Mouse (Mus musculus) spleen, postnatal 36 days (tissue): ENCODE data around the gene Mcpt2.
"Not testable (repeated sequence)": the region's sequence is repeated elsewhere in the genome, so short reads cannot be mapped to it uniquely, and the experiment has no call there.

ENCODE experiments used
- DNase-seq, 2 experiments: peaks; one replicate each; pipeline ENCODE4 v3.0.0; 2022; ENCODE audit warnings: low spot score in 2 of 2, mixed read lengths in 1 of 2

Mcpt2 gene

DNA sequence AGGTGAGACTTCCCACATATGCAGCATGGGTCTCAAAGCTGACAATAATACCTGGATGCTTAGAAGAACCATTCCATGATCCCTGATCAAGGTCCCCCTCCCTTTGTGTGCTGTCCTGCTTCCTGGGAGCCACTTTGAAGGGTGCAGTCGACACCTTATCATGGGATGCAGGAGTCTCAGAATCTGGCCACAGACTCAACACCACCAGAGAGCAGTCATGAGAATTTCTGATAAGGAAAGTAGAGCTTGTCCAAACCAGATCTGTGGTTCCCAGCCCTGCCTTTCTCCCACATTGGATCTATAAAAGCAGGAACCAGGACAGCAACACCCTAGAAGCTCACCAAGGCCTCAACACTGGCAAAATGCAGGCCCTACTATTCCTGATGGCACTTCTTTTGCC, at the start of gene Mcpt2:
Gene Mcpt2, plus strand, starts transcription at position 250 of the 400 bp plus-strand sequence.
- not testable (repeated sequence) for DNase-seq

DNA sequence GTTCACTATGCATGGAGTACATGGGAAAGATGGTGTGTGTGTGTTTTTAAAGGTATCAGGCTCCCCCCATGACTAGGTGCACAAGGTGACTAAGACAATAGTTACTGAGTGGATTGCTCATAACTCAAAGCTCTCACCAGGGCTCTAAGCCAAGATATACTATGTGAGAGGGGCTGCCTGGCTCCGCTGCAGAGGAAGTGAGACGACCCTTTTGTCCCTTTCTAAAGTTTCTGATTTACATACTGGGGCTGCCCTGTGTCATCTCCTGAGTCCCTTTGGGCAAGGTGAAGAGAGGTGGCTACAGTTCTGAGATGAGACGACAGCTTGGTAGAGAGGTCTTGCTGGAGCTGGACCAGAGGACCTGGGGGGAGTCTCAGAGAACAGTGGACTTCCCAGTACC, 28.7 kb upstream of the Mcpt2 start:
- no peak for DNase-seq

DNA sequence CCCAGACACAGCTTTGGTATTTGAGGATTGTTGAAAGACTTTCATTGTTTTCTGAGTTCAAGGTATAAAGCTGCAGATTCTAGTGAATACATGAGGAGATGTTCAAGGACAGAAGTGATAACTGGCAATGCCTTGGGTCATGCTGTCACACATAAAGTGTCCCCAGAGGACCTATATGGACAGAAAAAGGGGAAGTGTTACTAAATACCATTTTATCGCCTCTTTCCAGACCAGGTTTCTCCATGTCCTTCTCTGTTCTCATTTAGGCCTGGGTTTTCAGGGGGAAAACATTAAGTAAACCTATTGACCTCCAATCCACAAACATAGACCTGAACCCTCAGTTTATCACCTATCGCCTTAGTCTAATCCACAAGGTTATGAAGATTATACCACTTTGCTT, 27.9 kb upstream of the Mcpt2 start:
- no peak for DNase-seq

DNA sequence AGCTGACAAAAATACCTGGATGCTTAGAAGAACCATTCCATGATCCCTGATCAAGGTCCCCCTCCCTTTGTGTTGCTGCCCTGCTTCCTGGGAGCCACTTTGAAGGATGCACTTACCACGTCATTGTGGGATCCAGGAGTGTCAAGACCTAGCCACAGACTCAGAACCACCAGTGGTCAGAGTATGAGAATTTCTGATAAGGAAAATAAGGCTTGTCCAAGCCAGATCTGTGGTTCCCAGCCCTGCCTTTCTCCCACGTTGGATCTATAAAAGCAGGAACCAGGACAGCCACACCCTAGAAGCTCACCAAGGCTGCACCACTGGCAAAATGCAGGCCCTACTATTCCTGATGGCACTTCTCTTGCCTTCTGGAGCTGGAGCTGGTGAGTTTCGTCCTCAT, 24.2 kb upstream of the Mcpt2 start, which contains the start of gene Mcpt1:
Gene Mcpt1, plus strand, starts transcription at position 301 of the 400 bp plus-strand sequence.
- not testable (repeated sequence) for DNase-seq

DNA sequence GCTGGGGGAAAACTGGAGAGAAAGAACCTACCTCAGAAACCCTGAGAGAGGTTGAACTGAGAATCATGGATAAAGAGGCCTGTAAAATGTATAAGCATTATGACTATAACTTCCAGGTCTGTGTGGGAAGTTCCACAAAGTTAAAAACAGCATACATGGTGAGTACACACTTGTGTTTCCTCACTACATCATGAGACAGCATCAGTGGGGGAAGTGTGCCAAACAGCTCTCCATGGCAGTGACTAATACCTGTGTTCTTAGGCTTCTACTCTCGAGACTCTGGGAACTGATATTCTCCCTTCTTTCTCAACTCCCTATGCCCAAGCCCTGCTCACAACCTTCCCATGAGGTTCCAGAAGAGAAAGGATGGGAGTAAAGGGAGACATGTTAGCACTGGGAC, 22.4 kb upstream of the Mcpt2 start:
- no peak for DNase-seq

DNA sequence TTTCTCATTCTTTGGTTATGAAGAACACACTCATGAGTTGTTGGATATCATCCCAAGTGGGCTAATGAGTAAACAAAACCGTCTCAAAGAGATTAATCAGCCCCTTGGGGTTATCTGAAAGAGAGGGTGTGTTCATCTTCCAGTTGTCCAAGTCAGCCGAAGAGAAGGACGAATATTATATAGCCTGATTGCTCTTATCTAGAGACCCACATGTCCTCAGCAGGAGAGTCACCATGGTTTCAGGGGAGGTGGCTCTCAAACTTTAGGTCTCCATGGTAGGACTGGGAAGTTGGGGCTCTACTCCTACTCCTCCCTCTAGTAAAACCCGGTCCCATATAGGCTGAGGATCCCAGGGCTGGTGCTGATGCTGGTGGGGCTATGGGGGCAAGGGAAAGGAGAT, 20.5 kb upstream of the Mcpt2 start:
- peak; percentile 5 to 17 for DNase-seq

DNA sequence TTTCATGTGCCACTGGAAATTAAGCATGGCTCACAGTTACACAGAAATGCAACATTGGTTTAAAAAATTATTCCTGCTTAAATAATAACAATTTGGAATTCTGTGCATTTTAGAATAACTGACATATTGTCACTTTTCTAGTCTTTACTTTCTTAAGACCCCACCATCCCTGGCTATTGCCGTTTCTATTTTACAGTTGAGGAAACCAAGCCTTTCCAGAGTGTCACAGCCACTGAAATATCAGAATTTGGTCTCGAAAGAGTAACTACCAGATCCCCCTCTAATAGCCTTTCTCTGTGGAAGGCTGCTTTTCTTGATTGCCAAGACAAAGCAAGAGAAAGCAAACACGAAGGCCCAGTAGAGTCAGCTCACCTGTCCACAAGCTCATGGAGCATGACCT, 11.4 kb upstream of the Mcpt2 start, which contains the start of gene Mcpt9:
Gene Mcpt9, minus strand, starts transcription at position 101 of the 400 bp plus-strand sequence.
- not testable (repeated sequence) for DNase-seq

DNA sequence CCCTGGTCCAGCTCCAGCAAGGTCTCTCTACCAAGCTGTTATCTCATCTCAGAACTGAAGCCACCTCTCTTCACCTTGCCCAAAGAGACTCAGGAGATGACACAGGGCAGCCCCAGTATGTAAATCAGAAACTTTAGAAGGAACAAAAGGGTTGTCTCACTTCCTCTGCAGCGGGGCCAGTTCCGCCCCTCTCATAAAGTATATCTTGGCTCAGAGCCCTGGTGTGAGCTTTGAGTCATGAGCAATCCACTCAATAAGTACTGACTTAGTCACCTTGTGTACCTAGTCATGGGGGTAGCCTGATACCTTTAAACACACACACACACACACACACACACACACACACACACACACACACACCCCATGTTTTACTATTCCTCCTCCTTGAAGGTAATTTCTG, 7.4 kb upstream of the Mcpt2 start:
- peak in 1 of 2 experiments; percentile 8 for DNase-seq

DNA sequence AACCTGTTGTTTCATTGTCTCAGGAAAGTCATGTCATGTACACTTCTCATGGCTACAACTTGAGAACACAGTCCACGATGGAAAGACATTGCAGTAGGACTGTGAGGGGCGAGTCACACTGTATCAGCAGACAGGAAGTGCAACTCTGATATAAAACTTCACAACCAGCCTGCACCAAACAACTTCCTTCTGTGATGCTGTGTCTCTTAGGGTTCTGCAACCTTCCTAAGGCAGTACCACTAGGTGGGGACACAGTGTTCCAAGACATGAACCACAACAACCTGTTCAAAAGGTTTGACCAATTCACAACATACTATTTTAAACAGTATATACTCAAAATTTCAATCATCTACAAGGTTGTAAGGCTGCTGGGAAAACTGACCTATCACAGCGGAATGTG, 13.6 kb downstream of the Mcpt2 start:
- no peak for DNase-seq

DNA sequence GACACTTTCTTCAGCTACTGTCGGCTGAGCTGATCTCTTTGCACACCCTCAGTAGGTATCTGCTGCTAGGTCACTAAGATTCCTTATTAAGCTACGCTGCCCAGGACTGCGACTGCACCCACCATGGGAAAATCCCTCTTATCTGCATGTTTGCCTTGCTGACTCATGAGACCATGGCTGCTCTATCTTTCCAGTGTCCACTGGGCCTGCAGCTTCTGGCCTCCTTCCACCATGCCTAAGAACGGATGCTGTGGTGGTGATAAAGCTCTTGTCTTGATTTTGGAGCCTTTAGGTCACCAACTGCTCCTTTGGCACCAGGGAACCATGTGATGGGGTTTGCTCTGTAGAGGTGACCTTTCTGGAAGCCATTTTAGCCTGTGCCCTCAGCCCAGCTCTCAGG, 15.9 kb downstream of the Mcpt2 start:
- DNase-seq: no peak

DNA sequence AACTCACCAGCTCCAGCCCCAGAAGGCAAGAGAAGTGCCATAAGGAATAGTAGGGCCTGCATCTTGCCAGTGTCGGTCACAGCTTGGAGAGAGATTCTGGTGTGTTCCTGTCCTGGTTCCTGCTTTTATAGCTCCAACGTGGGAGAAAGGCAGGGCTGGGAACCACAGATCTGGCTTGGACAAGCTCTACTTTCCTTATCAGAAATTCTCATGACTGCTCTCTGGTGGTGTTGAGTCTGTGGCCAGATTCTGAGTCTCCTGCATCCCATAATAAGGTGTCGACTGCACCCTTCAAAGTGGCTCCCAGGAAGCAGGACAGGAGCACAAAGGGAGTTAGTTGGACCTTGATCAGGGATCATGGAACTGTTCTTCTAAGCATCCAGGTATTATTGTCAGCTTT, 20.4 kb downstream of the Mcpt2 start, which contains the start of gene Mcpt4:
Gene Mcpt4, minus strand, starts transcription at position 101 of the 400 bp plus-strand sequence.
- DNase-seq: not testable (repeated sequence)

DNA sequence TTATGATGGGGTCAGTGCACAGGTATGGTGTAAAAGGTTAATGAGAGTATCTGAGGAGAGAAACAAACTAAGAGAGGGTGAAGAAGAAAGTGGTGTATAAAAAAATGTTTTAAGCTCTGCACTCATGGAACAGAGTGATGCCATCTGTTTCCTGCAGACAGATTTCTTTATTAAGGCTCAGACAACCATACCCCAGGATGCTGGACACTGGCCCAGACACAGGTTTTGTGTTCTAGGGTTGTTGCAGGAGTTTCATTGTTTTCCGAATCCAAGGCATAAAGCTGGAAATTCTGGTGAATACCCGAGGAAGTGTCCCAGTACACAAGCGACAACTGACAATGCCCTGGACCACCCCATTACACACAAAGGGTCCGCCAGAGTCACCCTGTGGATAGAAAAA, 40.2 kb downstream of the Mcpt2 start:
- no peak for DNase-seq

DNA sequence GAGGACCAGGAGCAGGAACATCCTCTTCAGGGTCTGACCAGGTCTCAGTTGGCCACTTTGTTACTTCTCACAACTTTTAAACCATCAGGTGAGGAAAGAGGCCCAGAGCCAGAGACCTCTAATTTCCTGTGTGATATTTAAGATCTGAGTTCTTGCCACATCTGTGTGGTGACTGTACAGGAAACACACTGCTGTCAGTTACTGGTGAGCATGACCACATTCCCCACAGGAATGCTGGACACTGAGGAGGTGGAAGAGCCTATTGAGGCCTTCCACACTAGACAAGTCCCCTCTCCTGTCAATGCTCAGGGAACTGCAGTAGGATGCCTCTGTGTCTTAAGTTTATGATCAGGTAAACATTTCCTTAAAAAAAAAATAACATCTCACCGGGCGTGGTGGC, 43.3 kb downstream of the Mcpt2 start, which contains the start of gene Mcpt8:
Gene Mcpt8, minus strand, starts transcription at position 107 of the 400 bp plus-strand sequence.
- no peak for DNase-seq

DNA sequence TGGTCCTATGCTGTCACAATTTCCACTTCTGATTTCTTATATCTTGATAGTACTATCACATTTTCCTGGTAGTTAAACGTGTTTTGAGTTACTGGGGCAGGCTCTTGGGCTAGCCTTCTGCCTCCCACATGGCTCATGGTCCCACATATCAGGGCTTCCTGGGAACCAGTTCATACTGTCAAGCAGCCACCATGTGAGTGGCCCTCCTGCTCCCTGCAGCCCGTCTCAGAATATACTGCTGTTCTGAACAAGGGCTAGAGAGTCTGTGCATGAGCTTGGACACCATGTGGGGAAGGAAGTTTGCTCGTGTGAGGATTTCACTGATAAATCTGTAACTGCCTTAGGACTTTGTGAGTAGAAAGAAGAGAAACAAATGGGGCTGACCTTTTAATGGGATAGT, 44.9 kb downstream of the Mcpt2 start:
- DNase-seq: no peak

DNA sequence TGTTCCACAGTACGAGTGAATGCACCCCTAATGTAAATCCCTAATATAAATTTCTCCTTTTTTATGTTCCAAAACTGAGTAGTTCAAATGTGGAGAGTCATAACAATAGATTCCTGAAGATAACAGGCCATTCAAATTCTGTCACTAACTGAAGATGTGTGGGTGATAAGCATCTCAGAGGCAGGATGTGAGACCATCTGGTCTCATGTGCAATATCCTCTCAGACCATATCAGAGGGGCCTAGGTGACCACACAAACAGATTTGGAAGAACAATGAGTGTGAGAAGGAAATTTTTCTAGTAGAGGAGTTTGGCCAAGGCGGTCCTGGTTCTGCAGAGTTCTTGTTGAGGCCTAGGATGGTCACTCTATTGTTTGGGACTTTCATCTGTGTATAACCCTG, 51.5 kb downstream of the Mcpt2 start:
- DNase-seq: no peak
